Mouse (Mus musculus) gastrocnemius, adult 18-20 months (tissue): Measurements from ENCODE around the gene Shmt2. TPM values are rescaled to one million over a fixed set of nuclear protein-coding genes. Genes with fewer than 3 reads are reported as not detected.
A peak's percentile ranks its signal among the peaks of the same experiment; 100 is the strongest.

ENCODE experiments used
- DNase-seq: peaks from one replicate; pipeline ENCODE4 v3.0.0; 2021; ENCODE audit warnings: low spot score
- total RNA-seq, 2 experiments: library from RNA; stranded (reverse); gene quantifications; 2 replicates each; pipeline ENCODE4 v1.2.3; 2021

Gene Shmt2
- total RNA-seq, 2 experiments from 2014 or later = 25.8 to 25.9 TPM

GRCm38 (mm10) chr10:127479131-127479530 is 43.1 kb downstream of the Shmt2 start:
- peak; percentile 45 for DNase-seq

GRCm38 (mm10) chr10:127477301-127477700 is 44.9 kb downstream of the Shmt2 start:
- DNase-seq = no peak

DNA sequence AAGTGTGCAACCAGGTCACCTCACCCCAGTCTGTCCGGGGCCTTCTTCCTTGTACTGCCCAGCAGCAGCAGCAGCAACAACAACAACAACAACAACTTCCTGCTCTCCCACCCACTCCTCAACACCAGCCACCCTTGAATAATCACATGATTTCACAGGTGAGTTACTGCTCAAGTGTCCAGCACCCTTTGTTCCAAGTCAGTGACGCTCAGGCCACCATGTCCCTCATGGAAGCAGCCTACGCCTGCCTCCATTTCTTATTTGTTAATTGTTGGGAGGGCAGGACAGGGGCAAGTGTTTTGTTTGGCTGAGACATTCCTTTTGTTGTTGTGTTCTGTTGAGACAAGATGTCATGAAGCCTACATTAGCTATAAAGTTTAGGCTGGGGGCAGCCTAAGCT is 45.7 kb downstream of the Shmt2 start:
- DNase-seq = no peak

GRCm38 (mm10) chr10:127475175-127475574 is 47.1 kb downstream of the Shmt2 start:
- no peak for DNase-seq

- DNase-seq = no peak
These were observed 49.5 kb downstream of the Shmt2 start for GRCm38 (mm10) chr10:127472722-127473121.

- no peak for DNase-seq
These were observed 50.8 kb downstream of the Shmt2 start for GRCm38 (mm10) chr10:127471281-127471988.

Other genes with a start within 250 kb of the Shmt2 start
- 10 to 100 TPM; 14.6 to 15.7 TPM for gene Mbd6, start 233.4 kb downstream of the Shmt2 start, total RNA-seq
- gene Mars, start 210.7 kb downstream of the Shmt2 start, total RNA-seq = 10 to 100 TPM; 67.5 to 68.8 TPM
- under 1 TPM; 0.46 to 0.83 TPM for gene Arhgap9, start 200.5 kb downstream of the Shmt2 start, total RNA-seq
- under 1 TPM; 0.41 to 0.74 TPM for gene Gli1, start 180.5 kb downstream of the Shmt2 start, total RNA-seq
- not detected for gene Inhbe, start 168.0 kb downstream of the Shmt2 start, total RNA-seq
- gene Inhbc, start 152.0 kb downstream of the Shmt2 start, total RNA-seq = not detected
- 100 to 1,000 TPM; 133 to 135 TPM for gene R3hdm2, start 142.1 kb downstream of the Shmt2 start, total RNA-seq
- gene Stac3, start 20.8 kb downstream of the Shmt2 start, total RNA-seq = 100 to 1,000 TPM; 381 to 402 TPM
- gene Ndufa4l2, start 7.5 kb downstream of the Shmt2 start, total RNA-seq = 10 to 100 TPM; 10.1 to 13.7 TPM
- gene Nxph4, start 12.1 kb upstream of the Shmt2 start, total RNA-seq = under 1 TPM; 0.14 to 0.36 TPM
- 10 to 100 TPM; 40.8 to 43.4 TPM for gene Lrp1, start 98.7 kb upstream of the Shmt2 start, total RNA-seq
- gene Stat6, start 120.5 kb upstream of the Shmt2 start, total RNA-seq = 10 to 100 TPM; 16.0 to 17.9 TPM
- 1 to 10 TPM; 2.5 to 2.7 TPM for gene Nemp1, start 144.5 kb upstream of the Shmt2 start, total RNA-seq
- gene Nab2, start 146.1 kb upstream of the Shmt2 start, total RNA-seq = 1 to 10 TPM; 3.4 to 3.5 TPM
- gene Myo1a, start 182.7 kb upstream of the Shmt2 start, total RNA-seq = not detected
- gene Tac2, start 202.0 kb upstream of the Shmt2 start, total RNA-seq = not detected
- 1 to 10 TPM; 6.3 to 6.6 TPM for gene Zbtb39, start 217.1 kb upstream of the Shmt2 start, total RNA-seq
- under 1 TPM; 0.14 to 0.25 TPM for gene Gpr182, start 229.3 kb upstream of the Shmt2 start, total RNA-seq
- not detected for gene Rdh1, start 237.3 kb upstream of the Shmt2 start, total RNA-seq
- gene Rdh16f1, start 237.3 kb upstream of the Shmt2 start, total RNA-seq = under 1 TPM; 0.30 to 0.31 TPM